Mouse (Mus musculus) frontal cortex, postnatal 10 days (tissue): ENCODE data around the gene Cbr4.

Source experiments
- DNase-seq, 2 experiments: peaks; one replicate each; pipeline ENCODE4 v3.0.0; 2022; ENCODE audit warnings: low spot score in 2 of 2, mixed read lengths in 1 of 2

The Cbr4 gene

GRCm38 (mm10) chr8:61488631-61489030 lies 1.1 kb downstream of the Cbr4 start:
- no peak for DNase-seq

GRCm38 (mm10) chr8:61497110-61497509 lies 9.6 kb downstream of the Cbr4 start:
- DNase-seq = no peak

- DNase-seq = no peak
Measured at GRCm38 (mm10) chr8:61499035-61499434, 11.5 kb downstream of the Cbr4 start.

GRCm38 (mm10) chr8:61500914-61501313 lies 13.4 kb downstream of the Cbr4 start:
- no peak for DNase-seq

- DNase-seq = no peak
Measured at GRCm38 (mm10) chr8:61502277-61502676, 14.7 kb downstream of the Cbr4 start.

- DNase-seq = no peak
Measured at GRCm38 (mm10) chr8:61515110-61515930, 27.8 kb downstream of the Cbr4 start.

- DNase-seq = peak; percentile 76 to 83
Measured at GRCm38 (mm10) chr8:61515931-61516744, 28.6 kb downstream of the Cbr4 start.

- DNase-seq = no peak
Measured at GRCm38 (mm10) chr8:61516745-61517501, 29.4 kb downstream of the Cbr4 start.

- no peak for DNase-seq
Measured at GRCm38 (mm10) chr8:61517502-61518185, 30.1 kb downstream of the Cbr4 start.

- peak in 1 of 2 experiments; percentile 38 for DNase-seq
Measured at GRCm38 (mm10) chr8:61522132-61522531, 34.6 kb downstream of the Cbr4 start.

GRCm38 (mm10) chr8:61527037-61527436 lies 39.5 kb downstream of the Cbr4 start:
- no peak for DNase-seq

GRCm38 (mm10) chr8:61528197-61528596 lies 40.7 kb downstream of the Cbr4 start:
- no peak for DNase-seq

- DNase-seq = no peak
Measured at GRCm38 (mm10) chr8:61528642-61529041, 41.1 kb downstream of the Cbr4 start.

GRCm38 (mm10) chr8:61531944-61532795 lies 44.6 kb downstream of the Cbr4 start:
- DNase-seq = no peak

- no peak for DNase-seq
Measured at GRCm38 (mm10) chr8:61532831-61533230, 45.3 kb downstream of the Cbr4 start.

GRCm38 (mm10) chr8:61533356-61533926 lies 45.9 kb downstream of the Cbr4 start:
- no peak for DNase-seq

GRCm38 (mm10) chr8:61535472-61535871 lies 47.9 kb downstream of the Cbr4 start:
- DNase-seq = no peak

- no peak for DNase-seq
Measured at GRCm38 (mm10) chr8:61537471-61537870, 49.9 kb downstream of the Cbr4 start.

GRCm38 (mm10) chr8:61539828-61540500 lies 52.4 kb downstream of the Cbr4 start:
- DNase-seq = peak; percentile 56 to 79

GRCm38 (mm10) chr8:61549585-61549984 lies 62.1 kb downstream of the Cbr4 start:
- DNase-seq = no peak
